In genomic region chr11:103807966-103808365, GRCm38 (mm10) we compare ENCODE assay signal across 13 mouse cellular contexts. TPM values are rescaled to one million over a fixed set of nuclear protein-coding genes. Genes with fewer than 3 reads are reported as not detected.
DNase-seq lines count a peak whose midpoint lies in the region; ATAC-seq lines count a peak whose summit lies in the region.
"Had no signal": no experiment of that assay in that cellular context is flagged by ENCODE, and none has a peak within 500 bp of the region (broad histone marks: within the 10 kb centered on the region; RNA-seq: fewer than 3 reads in every experiment).

No protein-coding gene starts in this region.

- 36% methylated on average over 12 of the region's 12 CpGs for WGBS in intestine, embryonic 15.5 days
- 39% methylated on average over 12 of the region's 12 CpGs for WGBS in intestine, embryonic 16.5 days
- 25% methylated on average over 12 of the region's 12 CpGs for WGBS in hindbrain, embryonic 13.5 days
- WGBS in neural tube, embryonic 11.5 days: 34% methylated on average over 12 of the region's 12 CpGs

- no peak overlapping the region for H3K9ac ChIP-seq in intestine, embryonic 15.5 days
- no peak overlapping the region for H3K9ac ChIP-seq in intestine, embryonic 16.5 days (ENCODE audit: low read depth, low read length)
- H3K9ac ChIP-seq in hindbrain, embryonic 13.5 days: peak overlapping the region; percentile 87
- H3K9ac ChIP-seq in neural tube, embryonic 11.5 days (ENCODE audit: low read length): no peak overlapping the region
- H3K9ac ChIP-seq: heart, embryonic 13.5 days had no signal

- H3K9me3 ChIP-seq in intestine, embryonic 15.5 days: 0 out of 2 replicates have a peak, but pooled peaks cover 5% of the 10 kb centered on the region
- peaks cover 8% of the 10 kb centered on the region for H3K9me3 ChIP-seq in intestine, embryonic 16.5 days (ENCODE audit: control insufficient read depth, low read length)
- no peaks in the 10 kb centered on the region for H3K9me3 ChIP-seq in hindbrain, embryonic 13.5 days
- H3K9me3 ChIP-seq in neural tube, embryonic 11.5 days (ENCODE audit: control insufficient read depth, low read length): no peaks in the 10 kb centered on the region

- no peak overlapping the region for H3K4me3 ChIP-seq in intestine, embryonic 15.5 days (replicated peaks)
- H3K4me3 ChIP-seq in intestine, embryonic 16.5 days (ENCODE audit: low read length): no peak overlapping the region
- H3K4me3 ChIP-seq in hindbrain, embryonic 13.5 days: peak overlapping the region; percentile 56
- H3K4me3 ChIP-seq in neural tube, embryonic 11.5 days (ENCODE audit: low read depth, low read length): no peak overlapping the region
- H3K4me3 ChIP-seq: heart, embryonic 13.5 days had no signal

- peaks cover 68% of the 10 kb centered on the region for H3K27me3 ChIP-seq in intestine, embryonic 15.5 days (replicated peaks)
- H3K27me3 ChIP-seq in intestine, embryonic 16.5 days (replicated peaks; ENCODE audit: control insufficient read depth, insufficient read depth, low read length): peaks cover 56% of the 10 kb centered on the region
- H3K27me3 ChIP-seq in hindbrain, embryonic 13.5 days: peaks cover 20% of the 10 kb centered on the region
- peaks cover 35% of the 10 kb centered on the region for H3K27me3 ChIP-seq in neural tube, embryonic 11.5 days (ENCODE audit: control insufficient read depth, insufficient read depth, low read length)

- peaks cover 19% of the 10 kb centered on the region for H3K4me1 ChIP-seq in intestine, embryonic 15.5 days (replicated peaks)
- peaks cover 13% of the 10 kb centered on the region; the same call in 1 of the 2 replicates for H3K4me1 ChIP-seq in intestine, embryonic 16.5 days (ENCODE audit: control insufficient read depth, insufficient read depth, low read length)
- H3K4me1 ChIP-seq in hindbrain, embryonic 13.5 days (replicated peaks): peaks cover 38% of the 10 kb centered on the region
- H3K4me1 ChIP-seq in neural tube, embryonic 11.5 days (ENCODE audit: control insufficient read depth, insufficient read depth, low read length): peaks cover 25% of the 10 kb centered on the region

- H3K27ac ChIP-seq in intestine, embryonic 15.5 days: no peak overlapping the region
- H3K27ac ChIP-seq in intestine, embryonic 16.5 days (ENCODE audit: low read length): no peak overlapping the region
- H3K27ac ChIP-seq in hindbrain, embryonic 13.5 days: peak overlapping the region; percentile 81
- H3K27ac ChIP-seq in neural tube, embryonic 11.5 days (ENCODE audit: low read depth, low read length): no peak overlapping the region
- H3K27ac ChIP-seq: heart, embryonic 13.5 days had no signal

- H3K4me2 ChIP-seq in intestine, embryonic 15.5 days (replicated peaks): no peak overlapping the region
- no peak overlapping the region for H3K4me2 ChIP-seq in intestine, embryonic 16.5 days (ENCODE audit: low read depth, low read length)
- H3K4me2 ChIP-seq in hindbrain, embryonic 13.5 days: peak overlapping the region; percentile 88
- H3K4me2 ChIP-seq in neural tube, embryonic 11.5 days (ENCODE audit: low read depth): no peak overlapping the region
- H3K4me2 ChIP-seq: heart, embryonic 13.5 days had no signal

- peak; percentile 48 to 70 for DNase-seq in cerebellum, postnatal 25 days
- DNase-seq in neural tube, embryonic 11.5 days (ENCODE audit: low spot score): peak; percentile 32
- DNase-seq in thymus, postnatal 25 days: no peak
- no peak for DNase-seq in ovary, postnatal 10 days (ENCODE audit: low spot score)
- DNase-seq: kidney, adult 9 months; spleen, adult 18-20 months had no signal

- H3K36me3 ChIP-seq in intestine, embryonic 15.5 days: no peaks in the 10 kb centered on the region
- H3K36me3 ChIP-seq in intestine, embryonic 16.5 days (ENCODE audit: control insufficient read depth, insufficient read depth, low read length): no peaks in the 10 kb centered on the region
- peaks cover 6% of the 10 kb centered on the region; the same call in 1 of the 2 replicates for H3K36me3 ChIP-seq in hindbrain, embryonic 13.5 days
- 0 out of 2 replicates have a peak, but pooled peaks cover 2% of the 10 kb centered on the region for H3K36me3 ChIP-seq in neural tube, embryonic 11.5 days (ENCODE audit: control insufficient read depth, insufficient read depth, low read length)
- H3K36me3 ChIP-seq: heart, embryonic 13.5 days had no signal

- ATAC-seq in intestine, embryonic 15.5 days: 0 out of 2 replicates have a peak, but pooled peaks have one; percentile 20
- ATAC-seq in intestine, embryonic 16.5 days: no peak
- peak; percentile 72 for ATAC-seq in hindbrain, embryonic 13.5 days (ENCODE audit: low FRiP score)
- ATAC-seq in neural tube, embryonic 11.5 days (ENCODE audit: insufficient read depth, low FRiP score, low TSS enrichment): no peak
- no peak for ATAC-seq in inflammation-experienced regulatory T-cells, adult 6 months
- ATAC-seq: activated CD4-positive, CD25-positive, alpha-beta regulatory T cell, adult 4 months had no signal

RNA-seq across cellular contexts. Expression of gene Wnt3, which starts 34.0 kb away (rescaled TPM):
- polyA plus RNA-seq in intestine, embryonic 15.5 days (2015; fragmentation: Nextera tagmentation; extraction: Ambion mirVana): 0.31 and 0.49 TPM in 2 replicates
- 0.39 and 0.51 TPM in 2 replicates for polyA plus RNA-seq in intestine, embryonic 16.5 days (2015; fragmentation: Nextera tagmentation; extraction: Ambion mirVana)
- polyA plus RNA-seq in hindbrain, embryonic 13.5 days (2015; fragmentation: Nextera tagmentation; extraction: Ambion mirVana): 7.9 and 9.8 TPM in 2 replicates
- polyA plus RNA-seq in neural tube, embryonic 11.5 days (2014; fragmentation: Nextera tagmentation; extraction: Ambion mirVana): 8.0 TPM in 2 replicates
- polyA plus RNA-seq in inflammation-experienced regulatory T-cells, adult 6 months (2017; shearing (Covaris generic)): 1 to 10 TPM in 2 of 3 experiments, under 1 TPM in 1; 0.53 to 2.9 (median 2.3) TPM
- polyA plus RNA-seq: heart, embryonic 13.5 days; liver, embryonic 16.5 days had no signal

RNA-seq across cellular contexts. Expression of gene Wnt9b, which starts 58.3 kb away (rescaled TPM):
- 0.04 and 0.08 TPM in 2 replicates for polyA plus RNA-seq in intestine, embryonic 15.5 days (2015; fragmentation: Nextera tagmentation; extraction: Ambion mirVana)
- 0.05 and 0.06 TPM in 2 replicates for polyA plus RNA-seq in intestine, embryonic 16.5 days (2015; fragmentation: Nextera tagmentation; extraction: Ambion mirVana)
- 0.13 and 0.21 TPM in 2 replicates for polyA plus RNA-seq in hindbrain, embryonic 13.5 days (2015; fragmentation: Nextera tagmentation; extraction: Ambion mirVana)
- 0.82 and 0.95 TPM in 2 replicates for polyA plus RNA-seq in neural tube, embryonic 11.5 days (2014; fragmentation: Nextera tagmentation; extraction: Ambion mirVana)
- polyA plus RNA-seq in inflammation-experienced regulatory T-cells, adult 6 months (2017; shearing (Covaris generic)): not detected
- polyA plus RNA-seq: activated CD4-positive, CD25-positive, alpha-beta regulatory T cell, adult 4 months had no signal

Comparison
In these comparisons a context has a peak if more than half of its experiments do, and no peak if none do; other contexts are left out.
1. ATAC-seq: peak in intestine, embryonic 15.5 days (single experiment) and hindbrain, embryonic 13.5 days (single experiment); none in intestine, embryonic 16.5 days (single experiment), neural tube, embryonic 11.5 days (single experiment) and inflammation-experienced regulatory T-cells, adult 6 months (single experiment).
2. DNase-seq: peak in cerebellum, postnatal 25 days (2 of 2) and neural tube, embryonic 11.5 days (single experiment); none in thymus, postnatal 25 days (single experiment) and ovary, postnatal 10 days (single experiment).